Mouse (Mus musculus) spleen, embryonic (tissue): ENCODE results near the gene Crim1.

ENCODE experiments used
- CTCF ChIA-PET: fragments of 350-600 bp; sonication (Branson Sonifier 250); formaldehyde crosslinking; loops from one replicate; lab custom pipeline; 2022; lab: Charles Lee

Crim1 gene

DNA sequence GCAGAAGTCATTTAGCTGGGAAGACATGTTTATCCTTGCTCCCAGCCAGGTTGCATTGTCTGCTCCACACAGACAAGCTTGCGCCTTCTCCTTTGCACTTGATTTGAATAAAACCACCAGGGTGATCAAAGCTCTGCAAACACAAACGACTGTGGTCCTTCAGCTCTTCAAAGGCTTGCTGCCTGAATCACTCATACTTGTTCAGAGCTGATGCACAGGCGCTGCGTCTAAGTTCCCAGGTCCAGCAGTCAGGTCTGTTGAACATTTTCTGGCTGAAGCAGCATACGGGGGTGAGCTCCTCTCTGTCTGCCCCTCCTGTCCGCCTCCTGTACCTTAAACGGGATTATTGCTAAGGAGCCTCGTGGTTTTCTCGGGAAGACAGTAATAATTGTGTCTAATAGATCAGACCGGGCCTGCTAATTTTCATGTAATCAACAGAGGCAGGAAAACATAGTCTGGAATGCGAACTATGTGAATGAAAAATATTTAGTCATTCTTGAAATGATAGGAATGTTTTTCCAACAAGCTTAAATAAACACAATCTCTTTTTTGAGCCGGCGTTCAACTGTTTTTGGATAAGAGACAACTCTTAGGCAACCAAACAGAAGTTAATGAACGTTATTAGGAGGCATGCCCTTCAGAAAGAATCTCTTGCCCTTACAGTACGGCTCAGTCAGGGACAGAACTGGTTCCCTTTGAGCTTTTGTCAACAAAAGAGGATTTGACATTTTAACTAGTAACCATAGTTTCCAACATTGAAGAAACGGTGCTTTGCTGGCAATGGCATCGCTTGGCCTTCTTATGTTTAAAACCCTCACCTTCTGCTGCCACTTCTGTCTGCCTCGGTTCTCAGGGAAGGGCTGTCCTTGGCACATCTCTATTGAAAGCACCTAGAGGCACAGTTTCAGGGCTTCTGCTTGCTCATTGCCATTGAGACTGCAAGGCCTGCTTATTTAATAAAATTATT is 122.6 kb downstream of the Crim1 start:
- CTCF ChIA-PET, result no interaction called here

DNA sequence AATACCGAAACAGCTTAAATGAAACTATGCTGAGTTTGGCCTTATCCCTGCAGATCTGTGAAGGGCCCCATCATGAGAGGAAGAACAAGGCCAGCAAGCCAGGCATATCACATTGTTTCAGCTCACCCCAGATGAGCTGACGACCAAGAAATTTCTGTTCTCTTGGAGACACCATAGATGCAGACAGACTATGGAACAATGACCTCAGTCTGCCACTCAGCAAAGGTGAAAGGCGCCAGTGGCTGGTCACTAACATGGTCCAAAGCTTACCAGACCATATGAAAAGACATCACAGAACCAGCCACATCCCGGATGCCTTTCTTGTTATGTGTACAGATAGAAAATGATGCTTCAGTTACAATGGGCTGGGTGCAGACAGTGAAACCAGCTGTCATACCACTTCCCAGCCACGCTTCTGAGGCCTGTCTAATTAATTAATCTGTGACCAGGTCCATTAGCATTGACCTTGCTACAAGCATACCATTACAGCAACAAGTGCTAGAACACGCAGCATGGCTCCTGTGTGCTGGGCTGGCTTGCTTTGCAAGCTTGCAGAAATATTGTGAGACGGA is 125.8 kb downstream of the Crim1 start:
- CTCF ChIA-PET, result no interaction called here

DNA sequence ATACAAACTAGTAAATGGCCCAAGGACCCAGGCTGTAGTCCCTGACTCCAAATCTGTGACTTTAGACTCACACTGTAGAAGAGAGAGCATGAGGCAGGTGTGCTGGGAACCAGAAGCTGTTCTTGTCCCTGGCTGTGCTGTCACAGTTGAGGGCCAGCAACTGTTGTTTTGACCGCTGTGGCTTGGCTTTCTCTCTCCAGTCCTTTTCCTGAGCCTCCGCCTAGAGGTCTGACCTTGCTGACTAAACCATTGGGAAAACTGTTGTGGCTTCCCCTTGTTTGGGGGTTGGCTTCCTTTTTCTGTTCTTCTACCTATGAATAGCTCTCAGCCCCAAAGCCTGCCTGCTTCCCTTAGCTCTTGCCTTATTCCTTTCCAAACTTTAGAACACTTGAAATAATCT is 126.3 kb downstream of the Crim1 start:
- CTCF ChIA-PET, result no interaction called here

DNA sequence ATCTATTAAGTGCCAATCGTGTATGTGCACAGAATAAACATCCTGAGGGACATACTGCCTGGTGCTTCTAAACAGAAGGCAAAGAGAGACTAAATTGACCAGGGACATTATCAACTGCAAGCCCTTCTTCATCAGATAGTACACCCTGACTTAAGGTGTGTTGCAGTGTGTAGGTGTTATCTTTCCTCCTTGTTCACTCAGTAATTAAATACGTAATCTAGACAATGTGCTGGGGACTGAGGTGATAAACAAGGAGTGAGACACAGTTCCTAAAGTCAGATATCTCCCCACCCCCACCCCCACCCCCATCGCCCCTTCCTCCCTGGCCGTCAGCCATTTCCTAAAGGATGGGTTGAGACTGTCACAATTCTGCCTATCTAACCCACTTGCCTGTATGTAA is 127.1 kb downstream of the Crim1 start:
- CTCF ChIA-PET, result no interaction called here

- CTCF ChIA-PET, result interaction anchor here (0.5 to 0.7 kb wide), 2 partner anchors 1755 to 1851 kb away, joined by 4 to 6 read pairs; no protein-coding TSS in a partner anchor
Observed at GRCm38 (mm10) chr17:78328287-78328686, 128.2 kb downstream of the Crim1 start.

GRCm38 (mm10) chr17:78331438-78331837 is 131.4 kb downstream of the Crim1 start:
- CTCF ChIA-PET, result interaction anchor here (0.6 kb wide), 1 partner anchor 67 kb away, joined by 7 read pairs; no protein-coding TSS in a partner anchor

- CTCF ChIA-PET, result no interaction called here
Observed at GRCm38 (mm10) chr17:78333275-78333674, 133.2 kb downstream of the Crim1 start.

- CTCF ChIA-PET, result interaction anchor here (0.7 kb wide), 1 partner anchor 49 kb away, joined by 3 read pairs; no protein-coding TSS in a partner anchor
Observed at GRCm38 (mm10) chr17:78335250-78335649, 135.2 kb downstream of the Crim1 start.

DNA sequence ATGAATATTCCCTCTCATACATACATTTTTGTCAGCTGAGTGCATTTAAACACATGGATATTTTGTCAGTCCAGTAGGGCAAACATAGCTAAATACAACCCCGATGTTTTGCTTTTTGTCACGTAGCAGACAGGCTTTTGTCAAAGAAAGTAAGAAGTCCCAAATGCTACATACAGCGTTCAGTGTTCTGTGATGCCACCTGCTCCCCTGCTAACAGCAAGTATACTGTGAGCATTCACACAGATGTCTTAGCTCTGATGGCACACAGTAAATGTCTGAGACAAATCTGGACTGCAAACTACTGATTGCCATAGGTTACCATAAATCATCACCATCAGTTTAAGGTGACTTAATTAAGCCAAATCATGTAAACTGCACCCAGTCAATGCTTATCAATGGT is 143.6 kb downstream of the Crim1 start:
- CTCF ChIA-PET, result no interaction called here

- CTCF ChIA-PET, result no interaction called here
Observed at GRCm38 (mm10) chr17:78347111-78347801, 147.2 kb downstream of the Crim1 start.

- CTCF ChIA-PET, result no interaction called here
Observed at GRCm38 (mm10) chr17:78351676-78352499, 151.8 kb downstream of the Crim1 start.

- CTCF ChIA-PET, result no interaction called here
Observed at GRCm38 (mm10) chr17:78352500-78352855, 152.4 kb downstream of the Crim1 start.

DNA sequence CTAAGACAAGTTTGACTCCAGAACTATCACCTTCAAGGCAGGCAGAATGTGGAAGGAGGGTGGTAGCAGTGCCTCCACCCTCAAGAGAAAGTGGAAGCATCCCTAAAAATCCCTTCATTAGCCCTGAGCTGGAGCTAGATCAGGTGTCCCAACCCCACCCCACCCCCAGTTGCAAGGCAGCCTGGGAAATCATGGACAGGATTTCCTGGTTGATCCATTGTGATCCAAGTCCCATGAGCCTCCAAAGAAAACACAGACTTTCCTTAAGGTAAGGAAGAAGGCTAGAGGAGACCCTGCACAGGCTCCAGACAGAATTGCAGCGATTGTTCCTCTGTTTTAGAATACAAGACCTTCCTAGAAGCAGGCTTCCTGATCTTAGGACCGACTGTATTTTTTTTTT is 154.4 kb downstream of the Crim1 start:
- CTCF ChIA-PET, result no interaction called here

DNA sequence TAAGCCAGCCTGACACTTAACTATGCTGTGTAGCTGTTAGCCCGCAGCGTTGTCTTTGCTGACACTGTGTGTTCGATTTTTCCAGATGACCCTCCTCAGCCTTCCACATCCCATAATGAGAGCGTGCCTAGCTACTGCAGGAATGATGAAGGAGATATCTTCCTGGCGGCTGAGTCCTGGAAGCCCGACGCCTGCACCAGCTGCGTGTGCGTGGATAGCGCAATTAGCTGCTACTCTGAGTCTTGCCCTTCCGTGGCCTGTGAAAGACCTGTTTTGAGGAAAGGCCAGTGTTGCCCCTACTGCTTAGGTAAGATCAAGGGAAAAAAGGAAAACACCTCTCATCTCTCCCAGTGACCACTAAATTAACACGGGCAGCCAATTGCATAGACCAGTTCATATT is 154.8 kb downstream of the Crim1 start:
- CTCF ChIA-PET, result no interaction called here

DNA sequence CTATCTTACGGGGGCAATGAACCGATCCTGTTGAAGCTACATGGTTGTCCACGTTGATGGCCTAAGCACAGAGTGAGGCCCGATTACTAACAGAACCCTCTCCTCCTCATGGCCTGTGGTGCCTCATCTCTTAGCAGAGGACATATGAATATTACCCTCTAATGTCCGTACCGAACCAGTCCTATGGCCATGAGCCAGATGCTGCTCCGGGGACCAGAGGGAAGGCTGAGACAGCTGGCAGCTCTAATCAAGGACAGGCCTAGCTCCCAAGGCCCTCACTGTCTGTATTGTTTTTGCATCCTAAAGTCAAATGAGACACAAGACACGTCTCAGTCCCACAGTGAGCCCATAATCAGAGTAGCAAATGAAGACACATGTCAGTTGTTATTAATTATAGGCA is 155.6 kb downstream of the Crim1 start:
- CTCF ChIA-PET, result no interaction called here

DNA sequence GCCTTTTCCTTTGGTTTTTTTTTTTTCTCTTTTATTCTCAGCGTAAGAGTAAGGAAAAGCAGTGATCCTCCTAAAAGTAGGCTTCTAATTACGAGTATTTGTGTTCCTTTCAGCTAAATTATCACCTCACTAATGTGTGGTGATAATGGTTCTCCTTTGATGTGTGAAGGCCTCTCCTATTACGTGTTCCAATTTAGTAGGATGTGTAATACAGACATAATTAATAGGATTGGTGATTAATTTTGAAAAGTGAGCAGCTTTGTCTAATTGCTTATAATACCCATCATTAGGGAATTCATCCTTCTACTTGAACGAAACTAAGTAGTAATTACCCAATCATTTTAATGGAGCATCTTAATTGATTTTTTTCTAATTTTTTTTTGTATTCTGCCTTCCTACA is 157.7 kb downstream of the Crim1 start:
- CTCF ChIA-PET, result no interaction called here

- CTCF ChIA-PET, result no interaction called here
Observed at GRCm38 (mm10) chr17:78358251-78358726, 158.2 kb downstream of the Crim1 start.

- CTCF ChIA-PET, result no interaction called here
Observed at GRCm38 (mm10) chr17:78361939-78362728, 162.1 kb downstream of the Crim1 start.

DNA sequence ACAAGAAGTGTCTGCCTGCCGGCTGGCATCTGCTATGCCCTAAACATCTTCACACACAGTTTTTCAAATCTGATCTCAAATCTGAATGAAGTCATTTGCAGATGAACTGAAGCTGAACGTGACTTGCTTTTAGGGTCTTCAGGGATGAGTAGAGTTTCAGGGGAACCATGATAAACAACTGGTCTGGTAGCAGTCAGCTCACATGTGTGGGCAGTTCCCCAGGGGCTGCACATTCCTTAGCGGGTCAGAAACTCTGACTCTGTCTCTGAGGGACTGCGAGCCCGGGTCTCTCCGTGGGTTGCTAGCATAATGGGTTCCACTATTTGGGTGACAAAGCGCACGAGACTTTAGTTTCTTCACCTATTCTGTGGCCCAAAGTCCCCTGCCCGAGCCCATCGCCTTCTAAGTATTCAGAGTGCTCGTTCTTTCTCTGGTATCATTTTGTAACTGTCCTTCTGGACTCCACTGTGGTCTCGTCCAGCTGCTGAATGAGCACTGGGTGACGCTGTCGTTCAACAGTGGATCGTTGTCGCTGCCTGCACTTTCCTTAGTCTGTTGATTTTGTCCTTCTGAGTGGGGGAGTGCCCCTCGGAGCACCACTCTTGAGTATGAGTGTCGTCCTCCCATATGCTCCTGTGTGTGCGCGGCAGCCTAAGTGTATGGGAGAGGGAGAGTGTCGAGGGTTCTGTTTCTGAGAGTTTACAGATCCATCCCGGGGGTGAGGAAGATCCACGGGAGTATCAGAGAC is 164.7 kb downstream of the Crim1 start:
- CTCF ChIA-PET, result no interaction called here

- CTCF ChIA-PET, result no interaction called here
Observed at GRCm38 (mm10) chr17:78366070-78366469, 166.0 kb downstream of the Crim1 start.
